Mouse (Mus musculus) MN1 (cell line): ENCODE measurements around the gene Zfyve27.

Experiments used
- DNase-seq: peaks from one replicate; pipeline ENCODE4 v3.0.0-alpha.2; 2016; ENCODE audit warnings: low spot score

The Zfyve27 gene

DNA sequence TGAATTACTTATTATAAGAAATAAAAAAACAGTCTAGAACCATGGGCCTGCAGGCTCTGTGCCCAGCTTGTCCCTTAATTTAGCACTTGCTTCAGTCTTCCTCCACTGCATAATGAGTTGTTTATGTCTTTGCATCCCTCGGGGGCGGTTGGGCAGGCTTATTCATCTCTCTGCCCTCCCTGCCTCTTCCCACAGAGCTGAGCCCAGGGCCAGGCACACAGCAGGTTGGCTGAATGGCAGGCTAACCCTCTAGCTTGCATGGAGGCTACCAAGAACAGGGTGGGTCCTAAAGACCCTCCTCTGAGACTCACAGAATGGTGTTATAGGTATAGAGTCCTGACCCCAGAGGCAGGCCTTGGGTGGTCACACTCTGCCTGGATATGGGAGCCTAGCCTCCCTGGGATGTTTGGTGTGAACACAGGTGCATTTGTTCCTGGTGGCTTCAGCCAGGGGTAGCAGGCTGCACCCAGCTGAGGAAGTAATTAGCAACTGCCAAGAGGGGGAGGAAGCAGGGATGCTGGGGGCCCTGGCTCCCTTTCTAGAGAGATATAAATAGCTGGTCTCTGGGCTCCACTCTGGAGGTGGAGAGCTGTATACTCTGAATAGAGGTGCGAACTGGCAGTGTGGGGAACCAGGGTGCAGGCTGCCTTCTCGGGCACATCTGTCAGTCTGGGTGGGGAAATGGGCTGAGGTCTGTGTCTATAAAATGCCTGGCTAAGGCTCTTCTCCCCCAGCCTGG lies 74.0 kb downstream of the Zfyve27 start:
- no peak for DNase-seq

DNA sequence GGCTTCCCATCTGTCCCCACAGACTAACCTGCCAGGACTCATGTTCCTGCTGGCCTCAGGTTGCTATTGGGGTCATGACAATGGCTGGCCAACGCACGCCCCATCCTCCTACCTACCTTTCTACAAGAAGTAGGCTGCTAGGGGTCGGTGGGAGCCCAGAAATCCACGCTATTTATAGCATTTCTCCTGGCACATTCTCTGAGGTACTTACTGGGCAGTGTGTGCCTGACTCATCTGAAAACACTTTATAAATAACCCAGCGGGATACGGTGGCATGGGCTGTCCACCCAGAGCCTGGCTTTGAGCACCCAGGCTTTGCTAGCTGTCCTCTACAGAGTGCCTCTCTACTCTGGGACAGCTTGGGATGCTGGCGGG lies 74.6 kb downstream of the Zfyve27 start:
- DNase-seq = no peak

DNA sequence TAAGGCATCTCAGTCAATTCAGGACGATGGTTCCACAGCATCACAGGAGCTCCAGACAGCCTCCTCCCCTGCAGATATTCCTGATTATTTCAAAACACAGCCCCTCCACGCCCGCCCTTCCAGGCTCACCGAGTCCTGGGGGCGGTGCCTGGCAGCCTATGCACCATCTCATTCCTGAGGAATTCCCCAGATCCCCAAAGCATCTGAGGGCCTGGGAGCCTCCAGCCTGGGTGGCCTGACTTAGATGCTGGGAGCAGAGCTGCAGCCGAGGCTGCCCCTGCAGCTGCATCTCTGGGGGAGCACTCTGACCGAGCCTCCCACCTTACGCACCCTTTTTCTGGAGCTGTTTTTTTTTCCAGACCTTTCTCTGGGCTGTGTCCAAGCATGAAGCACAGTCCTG lies 77.1 kb downstream of the Zfyve27 start:
- DNase-seq = no peak

DNA sequence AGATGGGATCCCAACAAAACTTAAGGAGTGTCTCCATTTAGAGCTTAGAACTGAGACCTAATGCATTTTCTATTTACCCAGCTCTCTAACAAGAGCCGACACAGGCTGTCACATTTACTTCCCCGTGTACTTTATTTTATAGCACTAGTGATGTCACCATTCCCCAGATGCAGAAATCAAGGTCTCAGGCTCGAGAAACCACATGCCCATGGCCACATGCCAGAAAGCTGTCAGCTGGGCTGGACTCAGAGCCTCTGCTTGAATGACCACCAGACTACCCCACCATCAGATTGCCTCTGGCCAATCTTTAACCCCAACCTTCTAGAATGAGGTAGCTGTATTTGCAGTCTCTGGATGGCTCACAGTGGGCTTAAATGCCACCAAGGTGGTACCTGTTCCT lies 79.7 kb downstream of the Zfyve27 start:
- DNase-seq = peak; percentile 9
